Mouse (Mus musculus): ENCODE results near the gene Ift80. TPM values are rescaled to one million over a fixed set of nuclear protein-coding genes. Genes with fewer than 3 reads are reported as not detected.
"Not testable (repeated sequence)": the region's sequence is repeated elsewhere in the genome, so short reads cannot be mapped to it uniquely, and the experiment has no call there.

Gene Ift80
- total RNA-seq, 2 experiments from 2014 or later: 19.9 to 26.1 TPM

GRCm38 (mm10) chr3:68904902-68905778 is 99.2 kb downstream of the Ift80 start:
- no peak for DNase-seq (ENCODE audit: extremely low spot score in 1 of 2, low spot score in 2 of 2)
- TF ChIP-seq CTCF (IDR thresholded peaks at IDR 0.05): no peak
- peak overlapping the region; percentile 70 for H3K27ac ChIP-seq
- H3K4me3 ChIP-seq: no peak overlapping the region
- intact Hi-C loops (cut with DNase I): no loop called here

GRCm38 (mm10) chr3:68902636-68903035 is 101.7 kb downstream of the Ift80 start:
- H3K4me3 ChIP-seq; H3K27ac ChIP-seq; DNase-seq (ENCODE audit: extremely low spot score in 1 of 2, low spot score in 2 of 2); intact Hi-C loops (cut with DNase I): not testable (repeated sequence)

- intact Hi-C loops (cut with DNase I): no loop called here
- Histone ChIP-seq H3K27ac (no peak overlapping the region), H3K4me3 (no peak overlapping the region)
- no peak for DNase-seq (ENCODE audit: extremely low spot score in 1 of 2, low spot score in 2 of 2)
- TF ChIP-seq CTCF (IDR thresholded peaks at IDR 0.05): no peak; the same call in 1 of the 2 replicates
Measured at GRCm38 (mm10) chr3:68897154-68897553, 107.2 kb downstream of the Ift80 start.

- TF ChIP-seq CTCF (IDR thresholded peaks at IDR 0.05): no peak
- no peak for DNase-seq (ENCODE audit: extremely low spot score in 1 of 2, low spot score in 2 of 2)
- no peak overlapping the region for H3K27ac ChIP-seq
- intact Hi-C loops (cut with DNase I): no loop called here
- H3K4me3 ChIP-seq: no peak overlapping the region
Measured at GRCm38 (mm10) chr3:68895426-68895825, 108.9 kb downstream of the Ift80 start.

GRCm38 (mm10) chr3:68886845-68887244 is 117.5 kb downstream of the Ift80 start:
- no peak overlapping the region for H3K27ac ChIP-seq
- intact Hi-C loops (cut with DNase I): no loop called here
- TF ChIP-seq CTCF (IDR thresholded peaks at IDR 0.05): no peak
- DNase-seq (ENCODE audit: extremely low spot score in 1 of 2, low spot score in 2 of 2): no peak
- H3K4me3 ChIP-seq: no peak overlapping the region

GRCm38 (mm10) chr3:68874079-68874478 is 130.3 kb downstream of the Ift80 start:
- Histone ChIP-seq H3K27ac (no peak overlapping the region), H3K4me3 (no peak overlapping the region)
- intact Hi-C loops (cut with DNase I): no loop called here
- DNase-seq (ENCODE audit: extremely low spot score in 1 of 2, low spot score in 2 of 2): no peak
- TF ChIP-seq CTCF (IDR thresholded peaks at IDR 0.05): no peak

- H3K27ac ChIP-seq: peak overlapping the region; percentile 83
- no peak; the same call in 1 of the 2 replicates for TF ChIP-seq CTCF (IDR thresholded peaks at IDR 0.05)
- intact Hi-C loops (cut with DNase I): no loop called here
- peak overlapping the region; percentile 71 for H3K4me3 ChIP-seq
- no peak for DNase-seq (ENCODE audit: extremely low spot score in 1 of 2, low spot score in 2 of 2)
Measured at GRCm38 (mm10) chr3:68870568-68870950, 133.8 kb downstream of the Ift80 start.

GRCm38 (mm10) chr3:68869691-68870567 is 134.4 kb downstream of the Ift80 start:
- Histone ChIP-seq H3K27ac (peak overlapping the region; percentile 83), H3K4me3 (peak overlapping the region; percentile 71)
- intact Hi-C loops (cut with DNase I): loop anchor here (1.0 kb wide), 1 partner anchor 111 kb away; no protein-coding TSS in a partner anchor
- peak; percentile 32 to 47 for DNase-seq (ENCODE audit: extremely low spot score in 1 of 2, low spot score in 2 of 2)
- TF ChIP-seq CTCF (IDR thresholded peaks at IDR 0.05): peak; percentile 38

GRCm38 (mm10) chr3:68869211-68869690 is 135.1 kb downstream of the Ift80 start, which contains the start of gene 1110032F04Rik:
TSS of gene 1110032F04Rik (plus strand) at chr3:68869586.
- intact Hi-C loops (cut with DNase I): loop anchor here (1.0 kb wide), 1 partner anchor 110 kb away; no protein-coding TSS in a partner anchor
- H3K4me3 ChIP-seq: peak within 1 kb of the TSS; percentile 71
- peak; percentile 54 to 55 for DNase-seq (ENCODE audit: extremely low spot score in 1 of 2, low spot score in 2 of 2)
- H3K27ac ChIP-seq: peak within 1 kb of the TSS; percentile 83
- TF ChIP-seq CTCF (IDR thresholded peaks at IDR 0.05): no peak

- intact Hi-C loops (cut with DNase I): no loop called here
- Histone ChIP-seq H3K4me3 (no peak overlapping the region), H3K27ac (no peak overlapping the region)
- no peak for DNase-seq (ENCODE audit: extremely low spot score in 1 of 2, low spot score in 2 of 2)
- no peak for TF ChIP-seq CTCF (IDR thresholded peaks at IDR 0.05)
Measured at GRCm38 (mm10) chr3:68852414-68852813, 152.0 kb downstream of the Ift80 start.

GRCm38 (mm10) chr3:68848323-68848722 is 156.0 kb downstream of the Ift80 start:
- no peak for TF ChIP-seq CTCF (IDR thresholded peaks at IDR 0.05)
- Histone ChIP-seq H3K27ac (no peak overlapping the region), H3K4me3 (no peak overlapping the region)
- no peak for DNase-seq (ENCODE audit: extremely low spot score in 1 of 2, low spot score in 2 of 2)
- intact Hi-C loops (cut with DNase I): no loop called here

- intact Hi-C loops (cut with DNase I): no loop called here
- no peak for TF ChIP-seq CTCF (IDR thresholded peaks at IDR 0.05)
Measured at GRCm38 (mm10) chr3:68844025-68844424, 160.3 kb downstream of the Ift80 start.

More at GRCm38 (mm10) chr3:68844025-68844424, 160.3 kb downstream of the Ift80 start:
- Histone ChIP-seq H3K4me3 (no peak overlapping the region), H3K27ac (no peak overlapping the region)
- DNase-seq (ENCODE audit: extremely low spot score in 1 of 2, low spot score in 2 of 2): no peak

Small RNA genes lying within 50 kb of the gene (microRNA-seq; reads per million reads assigned to microRNA genes)
- 143 to 237 reads per million in 2 experiments for gene Mir15b
- 66.9 to 78.4 reads per million in 2 experiments for gene Mir16-2

Other genes starting within 250 kb of the Ift80 start
- 10 to 100 TPM; 14.3 to 17.8 TPM for gene 1110032F04Rik, start 135.0 kb downstream of the Ift80 start, total RNA-seq (2021)
- gene Smc4, start 168 bp upstream of the Ift80 start, total RNA-seq (2021): 1 to 10 TPM; 4.7 to 4.9 TPM
- 1 to 10 TPM; 7.1 to 9.1 TPM for gene Trim59, start 40.2 kb upstream of the Ift80 start, total RNA-seq (2021)
- 10 to 100 TPM; 66.2 to 72.9 TPM for gene Kpna4, start 122.5 kb upstream of the Ift80 start, total RNA-seq (2021)
- not detected for gene Arl14, start 217.8 kb upstream of the Ift80 start, total RNA-seq (2021)

All from left cerebral cortex, adult 2 months (tissue).